Mouse (Mus musculus) layer of hippocampus, postnatal 36 days (tissue): ENCODE data around the gene Gm9944. TPM values are rescaled to one million over a fixed set of nuclear protein-coding genes. Genes with fewer than 3 reads are reported as not detected.

Source experiments
- DNase-seq, 2 experiments: peaks; one replicate each; pipeline ENCODE4 v3.0.0; 2022
- total RNA-seq, 2 experiments: library from RNA; stranded (reverse); gene quantifications; 2 replicates each; pipeline ENCODE4 v1.2.3; 2021

The Gm9944 gene
- total RNA-seq: not detected

GRCm38 (mm10) chr4:144453217-144453616 lies at the start of gene Gm9944:
TSS of gene Gm9944 (minus strand) at chr4:144453317.
- DNase-seq: no peak

DNA sequence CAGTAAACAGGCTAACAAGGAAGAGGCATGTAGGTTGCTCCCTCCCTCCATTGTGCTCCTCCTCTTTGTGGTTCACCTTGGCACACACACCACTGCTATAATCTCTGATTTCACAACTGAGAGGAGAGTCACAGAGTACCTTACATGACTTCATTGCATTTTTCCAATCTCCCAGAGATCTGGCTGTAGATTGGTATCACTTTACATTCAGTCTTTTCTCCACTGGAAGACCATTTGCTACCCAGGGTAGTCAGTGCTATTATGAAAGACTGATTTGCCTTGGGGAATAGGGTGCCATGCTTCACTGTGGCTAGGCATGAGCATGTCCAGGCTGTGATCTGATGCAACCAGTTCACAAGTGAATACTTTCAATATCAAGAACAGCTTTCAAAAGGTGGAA lies 40.2 kb upstream of the Gm9944 start:
- no peak for DNase-seq

GRCm38 (mm10) chr4:144468091-144468490 lies 15.0 kb upstream of the Gm9944 start:
- DNase-seq: no peak

DNA sequence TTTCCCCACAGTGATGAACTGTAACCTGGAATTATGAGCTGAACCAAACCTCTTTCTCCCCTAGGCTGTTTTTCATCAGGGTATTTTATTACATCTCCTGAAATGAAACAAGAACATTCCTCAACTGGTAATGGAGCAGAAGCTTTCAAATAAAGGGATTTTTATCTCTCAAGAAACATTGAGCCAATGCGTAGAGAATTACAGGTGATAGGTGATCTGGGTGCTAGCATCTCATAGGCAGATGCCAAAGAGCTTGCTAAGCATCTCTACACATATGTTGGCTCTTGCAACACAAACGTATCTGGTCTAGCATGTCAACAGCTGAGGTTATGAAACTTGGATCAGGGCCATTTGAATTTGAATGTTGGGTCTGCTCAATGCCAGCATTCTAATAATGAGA lies 12.1 kb upstream of the Gm9944 start:
- DNase-seq: no peak

- DNase-seq: no peak
Observed at GRCm38 (mm10) chr4:144463656-144464055, 10.5 kb upstream of the Gm9944 start, which contains the start of gene Aadacl3. TSS of gene Aadacl3 (minus strand) at chr4:144463756.

DNA sequence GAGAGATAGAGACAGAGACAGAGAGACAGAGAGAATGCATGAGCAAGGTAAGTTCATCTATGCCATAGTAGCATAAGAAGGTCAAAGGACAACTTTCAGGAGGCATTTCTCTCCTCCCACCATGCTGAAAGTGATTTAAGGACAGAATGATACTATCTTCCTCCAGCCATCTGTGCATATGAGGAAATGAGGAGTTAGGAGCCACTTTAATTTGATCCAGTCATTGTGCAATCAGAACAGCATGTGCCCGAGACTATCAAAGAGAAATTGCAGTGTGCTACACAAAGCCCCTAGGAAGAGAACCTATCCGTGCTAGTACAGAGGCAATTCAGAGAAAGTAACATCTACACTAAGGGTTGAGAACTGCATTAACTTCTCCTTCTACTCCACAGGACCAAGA lies 4.6 kb downstream of the Gm9944 start:
- no peak for DNase-seq

GRCm38 (mm10) chr4:144441582-144441981 lies 11.5 kb downstream of the Gm9944 start:
- no peak for DNase-seq

DNA sequence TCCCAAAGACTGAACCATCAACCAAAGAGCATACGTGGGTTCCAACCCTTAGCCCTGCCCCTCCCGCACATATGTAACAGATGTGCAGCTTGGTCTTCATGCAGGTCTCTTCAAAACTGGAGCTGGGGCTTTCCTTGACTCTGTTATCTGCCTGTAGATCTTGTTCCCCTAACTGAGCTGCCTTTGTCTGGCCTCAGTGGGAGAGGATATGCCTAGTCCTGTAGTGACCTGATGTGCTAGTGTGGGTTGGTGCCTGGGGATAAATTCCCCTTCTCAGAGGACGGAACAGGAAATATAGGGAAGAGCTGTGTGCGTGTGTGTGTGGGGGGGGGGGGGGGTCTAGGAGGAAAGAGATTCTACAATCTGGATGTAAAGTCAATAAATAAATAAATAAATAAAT lies 12.0 kb downstream of the Gm9944 start:
- DNase-seq: no peak

DNA sequence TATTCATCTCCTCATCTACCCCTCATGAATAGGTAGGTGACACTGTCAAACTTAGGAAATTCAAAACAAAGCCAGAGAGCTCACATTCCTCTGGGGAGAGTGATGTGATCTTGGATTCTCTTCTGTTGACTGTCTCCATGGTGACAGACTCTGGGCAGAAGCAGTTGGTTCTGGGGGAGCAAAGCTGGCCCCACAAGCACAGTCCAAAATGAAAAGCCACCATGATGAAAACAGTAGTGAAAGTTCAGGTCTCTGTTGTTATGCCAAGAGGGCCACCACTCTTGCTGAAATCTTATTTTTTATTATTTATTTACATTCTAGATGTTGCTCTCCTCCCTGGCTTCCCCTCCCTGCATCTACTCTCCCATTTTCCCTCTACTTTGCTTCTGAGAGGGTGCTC lies 14.4 kb downstream of the Gm9944 start, which contains the start of gene 1700012P22Rik:
1700012P22Rik (minus strand) TSS at position 101 of the 400 bp plus-strand sequence.
- DNase-seq: no peak

DNA sequence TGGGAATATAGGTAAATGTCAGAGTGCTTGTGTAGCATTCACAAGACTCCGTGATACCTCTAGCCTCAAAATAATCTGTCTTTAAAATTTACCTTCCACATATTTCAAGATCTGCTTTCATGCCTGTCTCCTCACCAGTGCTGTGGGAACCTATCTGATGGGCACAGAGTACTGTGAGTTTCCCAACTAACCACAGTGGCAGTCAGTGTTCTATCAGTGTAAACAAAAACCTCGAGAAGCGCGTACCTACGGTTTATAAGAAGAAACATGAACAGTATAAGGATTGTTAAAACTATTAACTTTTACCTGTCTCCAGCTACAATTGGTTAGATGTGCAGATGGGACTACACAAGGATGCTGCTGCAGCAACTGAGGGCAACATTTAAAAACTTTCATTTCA lies 19.9 kb downstream of the Gm9944 start:
- no peak for DNase-seq

GRCm38 (mm10) chr4:144430723-144431122 lies 22.4 kb downstream of the Gm9944 start:
- DNase-seq: no peak

DNA sequence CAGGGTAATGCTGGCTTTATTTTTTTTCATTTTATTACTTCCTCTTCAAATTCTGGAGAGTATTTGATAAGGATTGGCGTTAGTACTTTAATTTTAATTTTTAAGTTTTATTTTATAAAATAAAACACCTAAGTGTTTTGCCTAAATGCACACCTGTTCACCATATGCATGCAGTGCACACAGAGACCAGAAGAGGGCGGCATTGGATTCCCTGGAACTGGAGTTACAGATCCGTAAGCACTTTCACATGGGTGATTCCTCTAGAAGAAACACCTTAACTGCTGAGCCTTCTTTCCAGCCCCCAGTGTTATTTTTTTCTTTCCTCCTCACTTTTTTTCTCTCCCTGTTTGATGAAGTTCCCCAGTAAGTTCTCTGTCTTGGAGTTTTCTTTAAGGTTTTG lies 24.2 kb downstream of the Gm9944 start:
- no peak for DNase-seq

- DNase-seq: no peak
Observed at GRCm38 (mm10) chr4:144424590-144424989, 28.5 kb downstream of the Gm9944 start.

GRCm38 (mm10) chr4:144420644-144421043 lies 32.5 kb downstream of the Gm9944 start:
- no peak for DNase-seq

GRCm38 (mm10) chr4:144408290-144408689 lies 44.8 kb downstream of the Gm9944 start, which contains the start of gene Pramef12:
TSS of gene Pramef12 (minus strand) at chr4:144408464.
- DNase-seq: no peak

- no peak for DNase-seq
Observed at GRCm38 (mm10) chr4:144406261-144406660, 46.9 kb downstream of the Gm9944 start.

GRCm38 (mm10) chr4:144404456-144405086 lies 48.5 kb downstream of the Gm9944 start:
- no peak for DNase-seq

Other genes starting within 250 kb of the Gm9944 start
- gene C87977, start 240.0 kb downstream of the Gm9944 start, total RNA-seq: not detected
- not detected for gene Pramel5, start 172.8 kb downstream of the Gm9944 start, total RNA-seq
- gene Gm13128, start 123.1 kb downstream of the Gm9944 start, total RNA-seq: not detected
- gene Gm13119, start 95.4 kb downstream of the Gm9944 start, total RNA-seq: not detected
- not detected for gene Pramef20, start 75.4 kb downstream of the Gm9944 start, total RNA-seq
- gene Pramef12, start 44.9 kb downstream of the Gm9944 start, total RNA-seq: not detected
- gene 1700012P22Rik, start 14.5 kb downstream of the Gm9944 start, total RNA-seq: not detected
- gene Aadacl3, start 10.4 kb upstream of the Gm9944 start, total RNA-seq: not detected
- gene 9430007A20Rik, start 66.5 kb upstream of the Gm9944 start, total RNA-seq: not detected
- not detected for gene Gm13124, start 111.8 kb upstream of the Gm9944 start, total RNA-seq
- gene Aadacl4, start 160.4 kb upstream of the Gm9944 start, total RNA-seq: not detected
- not detected for gene Gm436, start 233.1 kb upstream of the Gm9944 start, total RNA-seq